Mouse (Mus musculus) lung, postnatal 25 days (tissue): ENCODE measurements around the gene Dpp4.

Source experiments
- DNase-seq: peaks from one replicate; pipeline ENCODE4 v3.0.0; 2022; ENCODE audit warnings: low spot score

Dpp4 gene

DNA sequence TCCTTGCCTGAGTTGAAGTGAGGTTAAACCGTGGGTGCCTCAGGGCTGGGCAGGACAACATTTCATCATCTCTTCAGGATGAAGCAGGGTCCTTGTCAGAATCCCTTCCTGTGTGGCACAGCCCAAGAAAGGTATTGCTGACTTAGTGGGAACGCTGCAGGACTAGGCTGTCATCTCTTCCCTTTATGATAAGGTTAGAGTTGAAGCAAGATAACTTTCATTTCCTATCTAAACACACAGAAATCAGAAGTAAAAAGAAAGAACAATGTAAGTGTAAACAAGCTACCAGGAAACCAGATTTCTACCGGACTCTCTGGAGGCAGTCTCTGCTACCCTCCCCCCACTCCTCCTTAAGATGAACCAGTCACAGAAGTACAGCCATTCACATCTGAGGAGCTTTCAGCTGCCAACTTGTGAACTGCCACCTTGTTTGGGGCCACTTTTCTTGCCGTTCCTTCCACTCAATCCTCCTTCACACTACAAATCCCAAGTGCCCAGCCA is 3.3 kb downstream of the Dpp4 start:
- peak; percentile 80 for DNase-seq

DNA sequence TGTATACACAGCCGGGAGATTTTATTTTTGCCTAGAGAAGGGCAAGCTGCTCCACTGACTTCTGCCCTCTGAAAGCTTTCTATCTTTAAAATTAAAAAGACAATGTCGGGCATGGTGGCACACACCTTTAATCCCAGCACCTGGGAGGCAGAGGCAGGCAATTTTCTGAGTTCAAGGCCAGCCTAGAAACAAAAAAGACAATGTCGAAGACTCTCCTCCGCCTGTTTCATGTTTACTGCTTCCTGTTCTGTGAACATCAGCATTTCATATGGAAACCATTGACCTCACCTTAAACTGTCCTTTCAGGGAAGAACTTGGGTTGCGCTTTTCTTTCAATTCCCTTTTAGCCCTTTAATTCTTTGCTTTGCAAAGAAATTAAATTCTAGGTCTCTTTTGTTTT is 3.8 kb downstream of the Dpp4 start:
- DNase-seq, result no peak

DNA sequence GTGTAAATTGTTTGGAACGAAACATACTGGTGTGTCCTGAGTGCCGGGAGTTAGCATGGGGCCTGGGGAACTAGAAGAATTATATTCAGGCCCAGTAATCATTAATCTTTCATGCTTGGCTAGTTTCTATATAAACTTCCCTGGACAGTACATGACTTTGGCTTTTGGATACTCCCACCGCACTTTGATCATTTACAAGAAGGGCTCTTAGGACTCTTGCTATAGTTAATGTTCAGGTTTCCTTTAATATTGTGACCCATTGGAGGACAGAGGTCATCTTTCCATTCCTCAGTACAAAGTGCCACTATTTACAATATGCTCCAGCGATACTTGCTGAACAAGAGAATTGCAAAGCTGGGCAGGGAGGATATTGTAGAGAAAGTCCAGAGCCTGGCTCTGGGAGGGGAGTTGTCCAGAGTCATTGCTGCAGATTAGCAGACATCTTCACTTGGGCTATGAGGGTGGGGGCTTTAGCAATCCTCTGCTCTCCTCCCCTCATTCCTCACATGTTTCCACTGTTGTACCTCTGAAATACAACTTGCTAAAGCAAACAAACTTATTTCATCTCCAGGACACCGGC is 8.4 kb downstream of the Dpp4 start:
- no peak for DNase-seq

GRCm38 (mm10) chr2:62401011-62401410 is 11.0 kb downstream of the Dpp4 start:
- DNase-seq, result no peak

GRCm38 (mm10) chr2:62399832-62400231 is 12.2 kb downstream of the Dpp4 start:
- no peak for DNase-seq

DNA sequence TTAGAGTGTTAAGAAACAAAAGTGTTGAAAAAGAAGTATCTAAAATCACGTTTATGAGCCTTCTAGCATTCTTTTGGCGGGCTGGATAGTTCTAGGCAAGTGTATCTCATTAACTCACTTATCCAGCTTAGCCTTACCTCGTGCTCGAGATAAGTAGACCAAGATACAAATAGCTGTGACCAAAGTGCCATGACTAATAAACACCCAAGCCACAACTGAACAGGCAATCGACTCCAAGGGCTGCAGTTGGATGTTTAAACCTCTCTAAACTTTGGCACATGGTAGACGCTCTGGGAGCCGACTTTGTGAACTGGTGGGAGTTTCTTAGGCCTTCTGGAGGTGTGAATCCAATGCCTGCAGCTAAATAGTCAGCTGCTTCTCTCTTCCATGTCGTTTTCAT is 12.7 kb downstream of the Dpp4 start:
- DNase-seq, result no peak

DNA sequence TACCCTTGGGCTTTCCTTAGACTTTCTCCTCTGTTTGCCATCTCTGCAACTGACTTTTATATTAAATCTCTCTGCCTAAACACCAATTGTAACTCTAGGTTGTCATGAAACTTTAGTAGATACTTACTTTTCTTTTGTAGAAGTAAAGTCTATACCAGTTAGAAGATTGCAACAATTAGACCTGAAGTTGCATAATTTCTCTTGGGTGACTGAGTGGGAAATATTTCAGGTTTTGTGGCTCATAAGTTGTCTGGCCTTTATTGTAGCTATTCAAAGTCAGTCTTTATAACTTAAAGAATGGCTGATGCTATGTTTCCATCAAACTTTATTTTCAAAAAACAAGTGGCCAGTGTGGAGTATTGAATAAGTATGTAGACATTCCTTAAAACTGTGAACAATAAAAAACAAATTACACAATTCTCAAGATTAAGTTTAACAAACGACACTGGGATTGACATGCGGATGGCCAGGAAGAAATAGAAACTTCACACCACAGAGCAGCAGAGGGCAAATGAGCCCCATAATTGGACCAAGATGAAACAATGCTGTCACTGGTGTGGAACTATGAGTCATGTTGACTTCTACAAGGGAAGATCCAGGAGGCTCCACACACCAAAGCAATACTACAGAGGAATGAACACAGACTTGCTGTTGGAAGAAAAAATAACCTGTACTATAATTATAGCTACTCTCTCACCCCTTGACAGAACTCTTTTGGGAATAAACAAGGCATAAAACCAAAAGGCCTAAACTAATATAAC is 13.7 kb downstream of the Dpp4 start:
- DNase-seq, result no peak

DNA sequence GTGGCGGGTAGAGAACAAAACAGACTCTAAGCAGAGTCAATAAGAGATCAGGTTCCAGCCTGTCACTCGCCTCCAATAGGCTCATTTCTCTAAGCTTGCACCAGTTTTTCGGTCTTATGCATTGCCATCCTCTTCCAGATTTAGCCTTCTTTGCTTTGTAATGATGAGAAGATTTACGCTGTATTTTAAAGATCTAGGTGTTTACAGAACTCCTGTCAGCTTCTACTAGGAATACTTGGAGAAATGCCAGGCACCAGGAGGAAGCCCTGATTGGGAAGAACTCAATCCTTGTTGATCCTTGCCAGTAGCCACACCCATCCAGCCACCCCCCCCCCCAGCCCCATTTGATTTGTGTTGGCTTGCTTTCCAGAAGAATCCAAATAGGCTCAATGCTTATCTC is 14.4 kb downstream of the Dpp4 start:
- no peak for DNase-seq

GRCm38 (mm10) chr2:62396799-62397198 is 15.2 kb downstream of the Dpp4 start:
- DNase-seq, result no peak

DNA sequence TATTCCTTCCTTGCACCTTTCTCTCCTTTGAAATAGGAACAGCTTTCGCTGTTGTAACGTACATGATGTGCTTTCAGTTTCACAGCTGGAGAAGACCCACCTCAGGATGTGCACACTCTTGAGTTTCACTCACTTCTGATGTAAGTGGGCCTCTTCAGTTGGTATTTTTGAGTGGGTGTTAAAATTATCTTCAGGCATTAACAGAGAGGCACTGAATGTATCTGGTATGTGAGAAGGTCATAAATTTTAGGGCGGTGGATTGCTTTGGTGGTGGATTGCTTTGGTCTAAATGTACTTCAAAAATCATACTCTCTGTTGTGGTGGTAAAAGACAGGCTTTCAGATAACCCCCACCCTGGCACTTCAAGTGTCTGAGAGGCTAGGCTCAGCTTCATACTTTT is 17.2 kb downstream of the Dpp4 start:
- no peak for DNase-seq

GRCm38 (mm10) chr2:62392098-62392497 is 19.9 kb downstream of the Dpp4 start:
- DNase-seq, result no peak

GRCm38 (mm10) chr2:62390961-62391461 is 21.0 kb downstream of the Dpp4 start:
- DNase-seq, result no peak

GRCm38 (mm10) chr2:62390305-62390704 is 21.7 kb downstream of the Dpp4 start:
- no peak for DNase-seq

DNA sequence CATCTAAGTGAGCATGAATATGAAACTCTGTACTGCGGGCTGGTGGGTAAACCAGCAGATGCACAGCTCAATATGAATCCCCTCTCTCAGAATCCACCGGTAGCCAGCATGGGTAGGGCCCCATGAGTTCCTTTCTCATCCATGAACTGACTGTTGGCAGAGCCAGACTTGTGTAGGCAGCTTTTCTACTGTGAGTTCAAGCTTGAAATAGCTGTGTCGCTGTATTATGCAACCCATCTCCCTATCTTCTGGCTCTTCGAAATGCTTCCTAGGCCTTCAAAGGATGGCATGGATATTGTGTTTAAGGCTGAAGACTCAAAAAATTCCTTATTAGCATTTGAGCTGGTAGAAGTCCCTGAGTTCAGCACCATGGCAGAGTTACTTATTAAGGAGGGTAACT is 23.2 kb downstream of the Dpp4 start:
- DNase-seq, result no peak

GRCm38 (mm10) chr2:62383196-62383595 is 28.8 kb downstream of the Dpp4 start:
- peak; percentile 68 for DNase-seq

- peak; percentile 61 for DNase-seq
These were observed 29.6 kb downstream of the Dpp4 start for GRCm38 (mm10) chr2:62382440-62382839.

GRCm38 (mm10) chr2:62381756-62382155 is 30.3 kb downstream of the Dpp4 start:
- DNase-seq, result no peak

DNA sequence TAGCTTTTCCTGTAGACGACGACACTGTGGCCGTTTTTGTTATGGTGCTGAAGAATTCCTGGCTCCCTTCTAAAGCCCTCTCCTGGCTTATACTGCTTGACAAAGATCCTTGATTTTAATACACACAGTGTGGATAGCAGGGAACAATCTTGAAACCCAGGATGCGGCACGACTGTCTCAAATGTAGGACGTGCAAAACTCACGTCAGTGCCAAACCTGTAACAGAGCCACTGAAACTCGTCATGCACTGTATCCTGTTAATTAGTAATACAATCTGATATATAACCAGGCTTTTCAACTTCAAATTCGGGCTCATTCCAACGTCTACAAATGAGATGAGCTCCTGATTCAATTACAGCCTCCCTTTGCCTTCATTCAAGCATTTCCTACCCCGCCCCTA is 38.3 kb downstream of the Dpp4 start:
- no peak for DNase-seq

DNA sequence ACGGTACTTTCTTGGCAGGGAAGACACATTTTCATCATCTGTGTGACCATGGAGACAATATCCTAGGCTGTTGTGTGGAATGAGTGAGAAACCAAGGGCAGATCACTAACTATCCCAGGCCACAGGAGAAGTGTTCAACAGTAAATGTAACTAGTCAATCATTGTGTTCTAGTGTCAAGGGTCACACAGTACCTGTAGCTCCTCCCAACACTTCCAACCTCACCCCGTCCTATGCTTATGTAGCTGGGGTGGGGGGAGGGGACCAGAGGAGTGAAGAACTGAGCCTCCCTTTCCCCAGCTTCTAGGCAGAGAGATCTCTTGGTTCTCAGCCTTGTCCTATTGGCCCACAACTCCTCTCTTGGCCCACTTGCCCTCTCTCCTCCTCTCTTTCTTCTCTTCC is 42.0 kb downstream of the Dpp4 start:
- no peak for DNase-seq

GRCm38 (mm10) chr2:62368349-62369053 is 43.5 kb downstream of the Dpp4 start:
- DNase-seq, result no peak

GRCm38 (mm10) chr2:62363606-62364005 is 48.4 kb downstream of the Dpp4 start:
- no peak for DNase-seq

GRCm38 (mm10) chr2:62362211-62362610 is 49.8 kb downstream of the Dpp4 start:
- DNase-seq, result peak; percentile 28

DNA sequence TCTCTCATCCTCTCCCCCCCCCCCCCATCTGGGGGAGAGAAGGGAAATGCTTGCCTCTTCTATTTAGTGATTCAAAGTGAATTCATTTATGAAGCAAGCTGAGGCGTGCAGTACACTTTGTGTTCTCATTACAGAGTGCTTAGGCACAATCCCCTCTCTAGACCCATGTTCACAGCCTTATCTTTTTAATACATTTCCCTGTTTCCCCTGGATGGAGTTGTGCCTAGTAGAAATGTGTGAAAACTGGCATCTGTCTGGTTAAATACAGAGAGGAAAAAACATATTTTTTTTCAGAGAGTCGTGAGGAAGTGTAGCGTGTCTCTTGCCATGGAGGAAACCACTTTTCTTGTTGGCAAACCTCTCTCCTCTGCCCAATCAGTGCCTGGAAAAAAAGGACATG is 50.5 kb downstream of the Dpp4 start:
- DNase-seq, result no peak
